Mouse (Mus musculus) ES-E14 (cell line): ENCODE measurements around the gene Umps.

Experiments used
- CHD2 ChIP-seq: IDR thresholded peaks from 2 replicates; pipeline ENCODE4 v1.6.1; 2014; ENCODE audit warnings: mild to moderate bottlenecking, low read depth, low read length, inconsistent platforms
- HCFC1 ChIP-seq: IDR thresholded peaks from 2 replicates; pipeline ENCODE4 v1.6.1; 2012; ENCODE audit warnings: low read length, inconsistent platforms, borderline replicate concordance; ENCODE audit not compliant: insufficient read depth
- ZC3H11A ChIP-seq: IDR thresholded peaks from 2 replicates; pipeline ENCODE4 v1.6.1; 2012; ENCODE audit warnings: low read depth, mild to moderate bottlenecking, inconsistent platforms, low read length, borderline replicate concordance
- ZNF384 ChIP-seq: IDR thresholded peaks from 2 replicates; pipeline ENCODE4 v1.6.1; 2012; ENCODE audit warnings: low read depth, low read length, inconsistent platforms

GRCm38 (mm10) chr16:33947664-33948571, 18.9 kb downstream of the Umps start:
- no peak for TF ChIP-seq ZNF384
- TF ChIP-seq HCFC1: no peak
- TF ChIP-seq CHD2: no peak
- TF ChIP-seq ZC3H11A: no peak
